11 mouse cellular contexts compared by ENCODE assay signal in genomic region chr12:4856160-4856559, GRCm38 (mm10). TPM values are rescaled to one million over a fixed set of nuclear protein-coding genes. Genes with fewer than 3 reads are reported as not detected.
DNase-seq lines count a peak whose midpoint lies in the region; ATAC-seq and TF ChIP-seq lines count a peak whose summit lies in the region.
"Had no signal": no experiment of that assay in that cellular context is flagged by ENCODE, and none has a peak within 500 bp of the region (broad histone marks: within the 10 kb centered on the region; RNA-seq: fewer than 3 reads in every experiment).

No protein-coding gene starts in this region.

- no peak overlapping the region for H3K4me3 ChIP-seq in hindbrain, embryonic 11.5 days (ENCODE audit: low read depth, low read length)
- no peak overlapping the region for H3K4me3 ChIP-seq in hindbrain, embryonic 13.5 days
- H3K4me3 ChIP-seq in thymus, adult 2 months (ENCODE audit: control insufficient read depth, insufficient read depth, low read length), result no peak overlapping the region
- no peak overlapping the region for H3K4me3 ChIP-seq in liver, postnatal 0 days (ENCODE audit: low read depth, low read length)
- H3K4me3 ChIP-seq: forebrain, embryonic 13.5 days had no signal

- TF ChIP-seq EP300 in liver, postnatal 0 days (IDR thresholded peaks at IDR 0.05; ENCODE audit: low read depth), result no peak

- no peak overlapping the region for H3K27ac ChIP-seq in hindbrain, embryonic 11.5 days (ENCODE audit: low read depth, low read length)
- no peak overlapping the region for H3K27ac ChIP-seq in hindbrain, embryonic 13.5 days
- no peak overlapping the region for H3K27ac ChIP-seq in thymus, adult 2 months (ENCODE audit: control insufficient read depth, insufficient read depth, low read length)
- no peak overlapping the region for H3K27ac ChIP-seq in liver, postnatal 0 days (ENCODE audit: low read depth)
- H3K27ac ChIP-seq: forebrain, embryonic 13.5 days; macrophage had no signal

- no peaks in the 10 kb centered on the region for H3K9me3 ChIP-seq in hindbrain, embryonic 11.5 days (ENCODE audit: control insufficient read depth, low read length)
- no peaks in the 10 kb centered on the region for H3K9me3 ChIP-seq in hindbrain, embryonic 13.5 days
- H3K9me3 ChIP-seq in liver, postnatal 0 days (ENCODE audit: low read length), result no peaks in the 10 kb centered on the region

- H3K4me1 ChIP-seq in hindbrain, embryonic 11.5 days (replicated peaks; ENCODE audit: control insufficient read depth, insufficient read depth, low read length), result no peaks in the 10 kb centered on the region
- peaks cover 5% of the 10 kb centered on the region for H3K4me1 ChIP-seq in hindbrain, embryonic 13.5 days (replicated peaks)
- H3K4me1 ChIP-seq in thymus, adult 2 months (replicated peaks; ENCODE audit: control insufficient read depth, insufficient read depth, low read length), result no peaks in the 10 kb centered on the region
- no peaks in the 10 kb centered on the region for H3K4me1 ChIP-seq in liver, postnatal 0 days (ENCODE audit: insufficient read depth)
- H3K4me1 ChIP-seq: forebrain, embryonic 13.5 days had no signal

- no peak overlapping the region for H3K9ac ChIP-seq in hindbrain, embryonic 11.5 days (ENCODE audit: low read depth, low read length)
- no peak overlapping the region for H3K9ac ChIP-seq in hindbrain, embryonic 13.5 days
- no peak overlapping the region for H3K9ac ChIP-seq in liver, postnatal 0 days (replicated peaks)
- H3K9ac ChIP-seq: forebrain, embryonic 13.5 days had no signal

- WGBS in hindbrain, embryonic 11.5 days, result 99% methylated on average over 5 of the region's 5 CpGs
- WGBS in hindbrain, embryonic 13.5 days, result over 99% methylated on average over 5 of the region's 5 CpGs
- 98% methylated on average over 5 of the region's 5 CpGs for WGBS in thymus, adult 2 months
- 90% methylated on average over 5 of the region's 5 CpGs for WGBS in liver, postnatal 0 days (ENCODE audit: insufficient replicate concordance)

- H3K4me2 ChIP-seq in hindbrain, embryonic 11.5 days (replicated peaks; ENCODE audit: low read depth, low read length), result no peak overlapping the region
- no peak overlapping the region for H3K4me2 ChIP-seq in hindbrain, embryonic 13.5 days
- H3K4me2 ChIP-seq in liver, postnatal 0 days (ENCODE audit: low read depth, low read length), result no peak overlapping the region
- H3K4me2 ChIP-seq: forebrain, embryonic 13.5 days had no signal

- no peaks in the 10 kb centered on the region for H3K27me3 ChIP-seq in hindbrain, embryonic 11.5 days (ENCODE audit: control insufficient read depth, insufficient read depth, low read length)
- H3K27me3 ChIP-seq in hindbrain, embryonic 13.5 days, result no peaks in the 10 kb centered on the region
- H3K27me3 ChIP-seq in thymus, adult 2 months (ENCODE audit: control insufficient read depth, insufficient read depth, low read length), result no peaks in the 10 kb centered on the region
- H3K27me3 ChIP-seq in liver, postnatal 0 days (ENCODE audit: insufficient read depth, low read length), result no peaks in the 10 kb centered on the region
- H3K27me3 ChIP-seq: forebrain, embryonic 13.5 days had no signal

- no peak for ATAC-seq in hindbrain, embryonic 11.5 days (ENCODE audit: low FRiP score)
- no peak for ATAC-seq in hindbrain, embryonic 13.5 days (ENCODE audit: low FRiP score)
- no peak for ATAC-seq in liver, postnatal 0 days
- no peak for ATAC-seq in activated CD4-positive, CD25-positive, alpha-beta regulatory T cell, adult 4 months
- ATAC-seq: forebrain, embryonic 13.5 days had no signal

- TF ChIP-seq CTCF in thymus, adult 2 months (IDR thresholded peaks at IDR 0.05; ENCODE audit: borderline replicate concordance, control insufficient read depth, extremely low read depth, insufficient read depth, low read length, poor library complexity), result no peak
- peak; percentile 66 for TF ChIP-seq CTCF in liver, postnatal 0 days (IDR thresholded peaks at IDR 0.05; ENCODE audit: low read depth)

- peak; percentile 24 for DNase-seq in hindbrain, embryonic 11.5 days (ENCODE audit: low spot score)
- DNase-seq in thymus, adult 2 months, result peak; percentile 43
- no peak for DNase-seq in thymus, adult 18-20 months
- peak; percentile 53 for DNase-seq in liver, postnatal 0 days
- no peak for DNase-seq in layer of hippocampus, postnatal 10 days (ENCODE audit: low spot score in 2 of 2)
- DNase-seq in adipocyte (ENCODE audit: low spot score), result no peak
- DNase-seq: layer of hippocampus, adult 9-11 months had no signal

- TF ChIP-seq POLR2A in thymus, adult 2 months (IDR thresholded peaks at IDR 0.05; ENCODE audit: control insufficient read depth, extremely low read depth, insufficient read depth, low read length, poor library complexity), result no peak

- H3K36me3 ChIP-seq in hindbrain, embryonic 11.5 days (ENCODE audit: control insufficient read depth, insufficient read depth, low read length), result peaks cover 2% of the 10 kb centered on the region; the same call in 1 of the 2 replicates
- H3K36me3 ChIP-seq in hindbrain, embryonic 13.5 days, result peaks cover 30% of the 10 kb centered on the region
- H3K36me3 ChIP-seq in thymus, adult 2 months (ENCODE audit: control insufficient read depth, insufficient read depth, low read length), result no peaks in the 10 kb centered on the region
- peaks cover 10% of the 10 kb centered on the region; the same call in 1 of the 2 replicates for H3K36me3 ChIP-seq in liver, postnatal 0 days (replicated peaks; ENCODE audit: insufficient read depth, low read length)

RNA-seq across cellular contexts. Expression of gene Wdcp, which starts 13.1 kb away (rescaled TPM):
- 15.8 and 18.5 TPM in 2 replicates for polyA plus RNA-seq in hindbrain, embryonic 11.5 days (2014; fragmentation: Nextera tagmentation; extraction: Ambion mirVana)
- 15.5 and 16.8 TPM in 2 replicates for polyA plus RNA-seq in hindbrain, embryonic 13.5 days (2015; fragmentation: Nextera tagmentation; extraction: Ambion mirVana)
- 9.8 and 10.9 TPM in 2 replicates for polyA plus RNA-seq in thymus, adult 2 months (2012; rRNA removed)
- 8.4 and 9.4 TPM in 2 replicates for polyA plus RNA-seq in liver, postnatal 0 days (2015; fragmentation: Nextera tagmentation; extraction: Ambion mirVana)
- 10 to 100 TPM; 10.1 to 11.6 TPM for polyA plus RNA-seq in activated CD4-positive, CD25-positive, alpha-beta regulatory T cell, adult 4 months (2017; shearing (Covaris generic))
- 10 to 100 TPM; 11.4 to 12.1 TPM for total RNA-seq in layer of hippocampus, postnatal 10 days (2021)

RNA-seq across cellular contexts. Expression of gene Fkbp1b, which starts 14.8 kb away (rescaled TPM):
- 19.6 TPM in 2 replicates for polyA plus RNA-seq in hindbrain, embryonic 11.5 days (2014; fragmentation: Nextera tagmentation; extraction: Ambion mirVana)
- polyA plus RNA-seq in hindbrain, embryonic 13.5 days (2015; fragmentation: Nextera tagmentation; extraction: Ambion mirVana), result 38.3 and 38.8 TPM in 2 replicates
- polyA plus RNA-seq in thymus, adult 2 months (2012; rRNA removed), result 1.7 and 3.7 TPM in 2 replicates
- 3.1 and 4.6 TPM in 2 replicates for polyA plus RNA-seq in liver, postnatal 0 days (2015; fragmentation: Nextera tagmentation; extraction: Ambion mirVana)
- not detected for polyA plus RNA-seq in activated CD4-positive, CD25-positive, alpha-beta regulatory T cell, adult 4 months (2017; shearing (Covaris generic))
- total RNA-seq in layer of hippocampus, postnatal 10 days (2021), result 100 to 1,000 TPM; 115 to 124 TPM

RNA-seq across cellular contexts. Expression of gene Mfsd2b, which starts 18.0 kb away (rescaled TPM):
- polyA plus RNA-seq in hindbrain, embryonic 11.5 days (2014; fragmentation: Nextera tagmentation; extraction: Ambion mirVana), result 4.6 and 4.8 TPM in 2 replicates
- polyA plus RNA-seq in hindbrain, embryonic 13.5 days (2015; fragmentation: Nextera tagmentation; extraction: Ambion mirVana), result 2.6 and 2.8 TPM in 2 replicates
- 2.3 and 2.7 TPM in 2 replicates for polyA plus RNA-seq in thymus, adult 2 months (2012; rRNA removed)
- polyA plus RNA-seq in liver, postnatal 0 days (2015; fragmentation: Nextera tagmentation; extraction: Ambion mirVana), result 24.8 and 28.0 TPM in 2 replicates
- under 1 TPM; 0.16 to 0.25 TPM for polyA plus RNA-seq in activated CD4-positive, CD25-positive, alpha-beta regulatory T cell, adult 4 months (2017; shearing (Covaris generic))
- under 1 TPM; 0.76 to 0.82 TPM for total RNA-seq in layer of hippocampus, postnatal 10 days (2021)

RNA-seq across cellular contexts. Expression of gene Sf3b6, which starts 38.8 kb away (rescaled TPM):
- polyA plus RNA-seq in hindbrain, embryonic 11.5 days (2014; fragmentation: Nextera tagmentation; extraction: Ambion mirVana), result 354 and 386 TPM in 2 replicates
- polyA plus RNA-seq in hindbrain, embryonic 13.5 days (2015; fragmentation: Nextera tagmentation; extraction: Ambion mirVana), result 273 and 274 TPM in 2 replicates
- 134 and 153 TPM in 2 replicates for polyA plus RNA-seq in thymus, adult 2 months (2012; rRNA removed)
- polyA plus RNA-seq in liver, postnatal 0 days (2015; fragmentation: Nextera tagmentation; extraction: Ambion mirVana), result 130 and 135 TPM in 2 replicates
- polyA plus RNA-seq in activated CD4-positive, CD25-positive, alpha-beta regulatory T cell, adult 4 months (2017; shearing (Covaris generic)), result 100 to 1,000 TPM; 295 to 357 TPM
- 100 to 1,000 TPM in 1 of 2 experiments, 10 to 100 TPM in 1; 85.5 to 104 TPM for total RNA-seq in layer of hippocampus, postnatal 10 days (2021)

RNA-seq across cellular contexts. Expression of gene Ubxn2a, which starts 51.3 kb away (rescaled TPM):
- polyA plus RNA-seq in hindbrain, embryonic 11.5 days (2014; fragmentation: Nextera tagmentation; extraction: Ambion mirVana), result 27.0 and 27.8 TPM in 2 replicates
- polyA plus RNA-seq in hindbrain, embryonic 13.5 days (2015; fragmentation: Nextera tagmentation; extraction: Ambion mirVana), result 41.4 and 42.7 TPM in 2 replicates
- polyA plus RNA-seq in thymus, adult 2 months (2012; rRNA removed), result 3.3 and 5.9 TPM in 2 replicates
- polyA plus RNA-seq in liver, postnatal 0 days (2015; fragmentation: Nextera tagmentation; extraction: Ambion mirVana), result 19.7 and 22.0 TPM in 2 replicates
- polyA plus RNA-seq in activated CD4-positive, CD25-positive, alpha-beta regulatory T cell, adult 4 months (2017; shearing (Covaris generic)), result 10 to 100 TPM; 12.1 to 15.2 TPM
- 10 to 100 TPM; 39.7 to 45.4 TPM for total RNA-seq in layer of hippocampus, postnatal 10 days (2021)

Comparison
In these comparisons a context has a peak if more than half of its experiments do, and no peak if none do; other contexts are left out.
1. DNase-seq: peak in hindbrain, embryonic 11.5 days (single experiment), thymus, adult 2 months (single experiment) and liver, postnatal 0 days (single experiment); none in thymus, adult 18-20 months (0 of 2), layer of hippocampus, postnatal 10 days (0 of 2) and adipocyte (single experiment).